Mouse (Mus musculus) adrenal gland, postnatal 25 days (tissue): ENCODE results near the gene Olfr1411. TPM values are rescaled to one million over a fixed set of nuclear protein-coding genes. Genes with fewer than 3 reads are reported as not detected.

Source experiments
- DNase-seq: peaks from one replicate; pipeline ENCODE4 v3.0.0; 2021; ENCODE audit warnings: mixed read lengths
- total RNA-seq: library from RNA; stranded (reverse); gene quantifications from 2 replicates; pipeline ENCODE4 v1.2.3, GENCODE M21; 2021

Olfr1411 gene
- total RNA-seq, 1 experiment from 2014 or later: not detected

DNA sequence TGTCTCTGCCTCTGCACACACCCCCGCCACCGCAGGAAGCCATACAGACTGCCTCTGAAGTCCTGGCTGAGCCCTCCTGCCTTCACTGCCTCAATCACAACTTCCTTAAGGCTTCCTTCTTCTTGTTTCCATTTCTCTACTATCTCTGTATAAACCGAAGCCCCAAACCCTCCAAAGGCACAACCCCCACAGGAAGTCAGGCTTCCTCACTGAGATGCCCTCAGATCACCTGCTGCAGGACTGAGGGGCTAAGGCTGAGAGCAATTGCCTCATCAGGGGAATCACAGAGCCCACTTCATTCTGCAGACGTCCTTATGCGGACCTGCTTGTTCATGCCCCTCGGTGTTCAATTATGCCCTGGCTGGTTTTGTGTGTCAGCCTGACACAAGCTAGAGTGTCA, 46.2 kb downstream of the Olfr1411 start:
- DNase-seq: no peak

DNA sequence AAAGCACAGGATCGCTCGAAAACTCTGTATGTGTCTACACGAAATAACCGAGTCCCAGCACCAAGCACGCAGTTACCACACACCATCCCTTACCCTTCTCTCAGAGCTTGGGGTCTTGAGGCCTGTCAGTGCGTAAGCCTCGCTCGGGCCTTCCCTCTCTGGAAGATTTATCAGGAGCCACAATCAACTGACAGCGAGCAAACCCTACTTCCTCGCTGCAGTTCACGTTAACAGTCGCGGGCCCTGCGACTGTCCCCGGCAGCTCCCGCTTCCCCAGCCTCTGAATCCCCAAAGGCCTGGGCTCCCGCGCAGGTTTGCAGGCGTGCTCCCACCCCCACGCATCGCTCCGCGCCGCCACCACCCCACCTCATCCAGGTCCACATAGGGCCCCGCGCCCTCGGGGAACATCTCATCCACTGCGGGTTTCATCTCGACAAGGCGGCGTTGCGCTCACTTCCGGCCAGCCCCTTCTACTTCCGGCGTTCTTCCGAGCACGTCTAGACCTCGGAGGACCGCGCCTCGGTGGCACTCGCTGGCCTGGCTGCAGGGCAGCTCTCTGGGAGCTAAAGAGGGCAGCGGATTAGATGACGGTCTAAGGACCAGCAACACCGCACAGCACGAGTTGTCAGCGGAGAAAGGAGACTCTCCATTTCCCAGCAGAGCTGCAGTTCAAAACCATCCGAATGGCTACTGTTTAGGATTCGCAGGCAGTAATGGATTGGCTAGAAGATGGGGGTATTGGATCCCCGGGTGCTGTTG, 47.5 kb downstream of the Olfr1411 start, which contains the start of gene Cops9:
TSS of gene Cops9 (minus strand) at position 472 of the 759 bp plus-strand sequence.
- DNase-seq: peak; percentile 90

DNA sequence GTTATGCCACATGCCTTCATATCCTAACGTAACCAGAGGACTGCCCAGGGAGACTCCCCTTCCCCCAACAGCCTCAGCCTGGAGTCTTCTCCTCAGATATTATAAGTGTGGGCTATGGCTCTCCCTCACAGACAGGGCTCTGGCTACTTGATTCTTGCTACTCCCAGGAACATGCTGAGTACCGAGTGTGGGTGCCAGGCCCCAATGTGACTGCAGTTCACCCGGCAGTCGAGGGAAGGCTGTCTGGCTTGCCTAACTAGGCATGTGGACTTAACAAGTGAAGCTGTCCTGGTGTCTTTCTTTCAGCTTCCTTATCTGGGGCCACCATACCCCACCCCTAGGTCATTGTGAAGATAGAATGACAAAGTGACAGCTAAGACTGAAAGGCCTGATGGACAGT, 49.5 kb downstream of the Olfr1411 start:
- no peak for DNase-seq

DNA sequence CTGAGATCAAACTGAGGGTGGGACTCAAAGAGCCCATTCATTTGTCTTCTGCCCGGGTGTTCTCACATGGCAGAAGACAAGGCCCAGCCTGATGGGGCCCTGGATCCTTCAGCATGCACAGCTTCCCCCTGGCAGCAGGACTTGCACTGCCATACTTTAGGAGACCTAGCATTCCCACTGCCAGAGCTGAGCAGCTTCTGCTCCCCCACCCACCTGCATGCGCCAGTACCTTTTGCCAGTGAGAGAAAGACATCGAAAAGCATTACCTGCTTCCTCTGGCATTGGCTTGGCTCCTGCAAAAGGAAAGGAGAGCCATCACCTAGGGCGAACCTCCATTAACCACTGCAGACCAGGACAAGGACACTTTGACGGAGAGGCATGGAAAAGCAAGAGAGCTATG, 50.7 kb downstream of the Olfr1411 start:
- no peak for DNase-seq

DNA sequence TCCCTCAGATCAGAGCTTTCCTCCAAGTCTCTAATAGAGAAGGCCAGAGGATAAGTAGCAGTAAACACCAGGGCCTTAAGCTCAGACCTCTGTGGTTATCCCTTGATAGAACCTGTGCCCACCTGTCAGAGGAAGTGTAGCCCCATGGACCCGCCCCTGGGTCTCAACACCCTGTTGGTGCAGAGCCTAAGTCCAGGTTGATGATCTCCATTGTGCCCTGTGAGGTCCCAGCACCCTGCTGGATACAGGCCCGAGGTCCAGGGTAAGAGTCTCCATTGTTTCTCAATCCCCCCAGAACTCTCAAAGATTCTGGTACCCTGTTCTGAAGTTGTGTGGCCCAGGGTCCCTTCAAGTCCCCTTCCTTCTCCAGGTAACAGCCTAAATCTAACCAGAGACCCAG, 51.9 kb downstream of the Olfr1411 start:
- no peak for DNase-seq

DNA sequence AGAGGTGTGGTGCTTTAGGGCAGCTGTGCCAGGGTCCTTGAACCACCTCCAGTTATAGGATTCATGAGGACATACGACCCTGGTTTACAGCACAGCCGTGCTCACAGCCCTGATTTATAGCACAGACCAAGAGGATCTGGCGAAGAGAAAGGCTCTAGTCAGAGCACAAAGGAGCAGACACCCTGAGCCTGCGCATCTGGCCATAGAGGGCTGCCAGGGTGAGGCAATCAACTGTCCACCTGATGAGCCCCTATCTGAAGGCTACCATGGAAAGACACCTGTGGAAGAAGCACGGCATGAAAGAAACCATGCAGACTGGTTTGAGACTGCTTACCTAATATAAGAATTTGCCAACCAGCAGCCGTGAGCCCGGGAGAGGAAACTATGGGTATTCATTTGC, 52.4 kb downstream of the Olfr1411 start:
- no peak for DNase-seq

DNA sequence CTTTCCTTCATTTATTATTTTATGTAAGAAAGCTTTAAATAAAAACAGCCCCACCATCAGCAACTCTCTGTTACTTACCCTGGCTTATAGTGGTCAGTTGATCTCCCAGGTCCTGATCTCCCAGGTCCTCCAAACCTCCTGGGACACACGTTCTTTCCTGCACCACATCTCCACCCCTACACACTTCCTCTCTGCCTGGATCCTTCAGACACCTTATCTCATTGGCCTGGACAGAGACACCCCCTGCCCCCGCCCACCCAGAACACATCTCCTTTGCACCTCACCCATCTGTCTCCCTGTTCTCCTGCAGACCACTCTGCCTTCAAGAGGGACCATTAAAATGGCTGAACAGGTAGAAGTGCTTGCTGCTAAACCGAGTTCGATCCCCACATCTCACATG, 52.8 kb downstream of the Olfr1411 start:
- DNase-seq: no peak

Other genes with a start within 250 kb of the Olfr1411 start
- gene Ndufa10, start 120.6 kb upstream of the Olfr1411 start, total RNA-seq: 337 and 339 TPM in 2 replicates
- not detected in 2 replicates for gene Olfr1416, start 109.3 kb upstream of the Olfr1411 start, total RNA-seq
- not detected in 2 replicates for gene Olfr1415, start 98.3 kb upstream of the Olfr1411 start, total RNA-seq
- not detected in 2 replicates for gene Olfr1414, start 75.8 kb upstream of the Olfr1411 start, total RNA-seq
- not detected in 2 replicates for gene Olfr1413, start 23.1 kb upstream of the Olfr1411 start, total RNA-seq
- gene Olfr1412, start 8.6 kb upstream of the Olfr1411 start, total RNA-seq: not detected in 2 replicates
- gene Olfr1410, start 11.4 kb downstream of the Olfr1411 start, total RNA-seq: not detected in 2 replicates
- gene Olfr12, start 23.4 kb downstream of the Olfr1411 start, total RNA-seq: not detected in 2 replicates
- gene Cops9, start 47.6 kb downstream of the Olfr1411 start, total RNA-seq: 311 and 345 TPM in 2 replicates
- gene Otos, start 54.4 kb downstream of the Olfr1411 start, total RNA-seq: not detected in 2 replicates
- gene Gpc1, start 237.2 kb downstream of the Olfr1411 start, total RNA-seq: 66.0 and 69.4 TPM in 2 replicates